Mouse (Mus musculus) hindbrain, embryonic 14.5 days (tissue): ENCODE results near the gene Apoa1. TPM values are rescaled to one million over a fixed set of nuclear protein-coding genes. Genes with fewer than 3 reads are reported as not detected.

Experiments
- ATAC-seq: fragments of 200-750 bp; cut with Nextera tagmentation; 2 replicates; pipeline ENCODE4 v1.8.0; 2017; ENCODE audit warnings: moderate number of reproducible peaks, mild to moderate bottlenecking, moderate TSS enrichment, moderate library complexity; ENCODE audit not compliant: low FRiP score
- DNase-seq: peaks from one replicate; pipeline ENCODE4 v3.0.0-alpha.2; 2015; ENCODE audit warnings: low spot score
- H3K27ac ChIP-seq: fragments of 300-500 bp; sonication (generic); 2 replicates; pipeline ENCODE4 v1.5.1; 2014; ENCODE audit warnings: mild to moderate bottlenecking, moderate library complexity
- H3K27me3 ChIP-seq: fragments of 300-500 bp; sonication (generic); 2 replicates; pipeline ENCODE4 v1.6.1; 2014; ENCODE audit warnings: mild to moderate bottlenecking, low read length, mixed read lengths; ENCODE audit not compliant: control insufficient read depth, insufficient read depth
- H3K36me3 ChIP-seq: fragments of 300-500 bp; sonication (generic); replicated peaks from 2 replicates; pipeline ENCODE4 v1.6.1; 2014; ENCODE audit not compliant: control insufficient read depth, insufficient read depth
- H3K4me1 ChIP-seq: fragments of 300-500 bp; sonication (generic); replicated peaks from 2 replicates; pipeline ENCODE4 v1.6.1; 2014; ENCODE audit warnings: antibody characterized with exemption, low read length, mixed read lengths; ENCODE audit not compliant: control insufficient read depth, insufficient read depth
- H3K4me2 ChIP-seq: fragments of 300-500 bp; sonication (generic); replicated peaks from 2 replicates; pipeline ENCODE4 v1.6.1; 2014; ENCODE audit warnings: mild to moderate bottlenecking, moderate library complexity
- H3K4me3 ChIP-seq: fragments of 300-500 bp; sonication (generic); replicated peaks from 2 replicates; pipeline ENCODE4 v1.5.1; 2014; ENCODE audit warnings: mild to moderate bottlenecking, low read length
- H3K9ac ChIP-seq: fragments of 300-500 bp; sonication (generic); 2 replicates; pipeline ENCODE4 v1.6.1; 2014
- H3K9me3 ChIP-seq: fragments of 300-500 bp; sonication (generic); 2 replicates; pipeline ENCODE4 v1.6.1; 2016; ENCODE audit warnings: low read length; ENCODE audit not compliant: control insufficient read depth
- WGBS: fragments of 180-500 bp; shearing (Covaris S2); extraction: QIAGEN DNeasy Blood & Tissue Kit; methylation state at CpG from one replicate; pipeline ENCODE4 v1.1.7; 2014; 5-methylcytosine and 5-hydroxymethylcytosine counted together
- polyA plus RNA-seq: library from polyadenylated mRNA; unstranded; fragments of >200 nt; fragmentation: Nextera tagmentation; extraction: Ambion mirVana; gene quantifications from 2 replicates; pipeline ENCODE4 v1.2.1, GENCODE M21; 2014

Gene Apoa1
- polyA plus RNA-seq, 1 experiment from 2014 or later, result 4.6 TPM

DNA sequence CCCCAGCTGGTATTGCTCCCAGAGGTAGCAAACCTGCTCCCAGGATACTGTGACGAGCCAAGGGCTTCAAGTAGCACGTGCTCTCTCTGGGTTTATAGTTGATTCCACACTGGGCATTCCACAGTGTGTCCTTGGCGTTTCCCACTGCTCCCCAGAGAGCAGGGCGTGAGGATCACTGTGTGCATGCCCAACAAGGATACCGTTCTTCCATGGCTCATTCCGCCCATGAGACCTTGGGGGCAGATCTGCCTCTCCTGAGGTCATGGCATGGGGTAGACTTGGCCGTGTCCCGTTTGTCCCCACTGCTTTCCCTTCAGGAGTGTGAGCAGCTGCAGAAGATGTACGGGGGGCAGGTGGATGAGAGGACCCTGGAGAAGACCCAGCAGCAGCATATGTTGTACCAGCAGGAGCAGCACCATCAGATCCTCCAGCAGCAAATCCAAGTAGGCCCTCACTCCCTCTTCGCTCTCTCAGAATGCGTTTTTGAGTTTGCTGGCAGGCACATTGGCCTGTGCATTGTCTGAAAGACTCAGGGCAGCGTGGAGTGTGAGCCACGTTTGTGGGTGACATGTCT lies 19.9 kb upstream of the Apoa1 start:
- WGBS, result 83% methylated on average over 13 of the region's 13 CpGs
- Histone ChIP-seq H3K9ac (no peak overlapping the region), H3K4me2 (no peak overlapping the region), H3K27me3 (no peaks in the 10 kb centered on the region), H3K4me1 (no peaks in the 10 kb centered on the region), H3K27ac (no peak overlapping the region), H3K4me3 (no peak overlapping the region), H3K36me3 (peaks cover 98% of the 10 kb centered on the region), H3K9me3 (no peaks in the 10 kb centered on the region)
- DNase-seq (no peak), ATAC-seq (no peak)

DNA sequence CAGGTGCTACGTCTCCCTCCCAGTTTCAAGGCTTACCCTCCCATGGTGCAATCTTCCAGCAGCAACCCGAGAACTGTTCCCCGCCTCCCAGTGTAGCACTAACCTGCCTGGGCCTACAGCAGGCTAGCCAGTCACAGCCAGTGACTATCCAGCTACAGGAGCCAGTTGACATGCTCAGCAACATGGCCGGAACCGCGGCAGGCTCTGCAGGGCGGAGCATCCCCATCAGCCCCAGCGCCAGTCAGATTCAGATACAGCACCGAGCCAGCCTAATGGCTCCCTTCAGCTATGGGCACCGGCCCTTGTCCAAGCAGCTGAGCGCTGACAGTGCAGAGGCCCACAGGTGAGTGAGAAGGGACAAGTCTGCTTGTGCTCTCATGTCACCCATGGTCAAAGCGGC lies 17.9 kb upstream of the Apoa1 start:
- Histone ChIP-seq H3K4me1 (no peaks in the 10 kb centered on the region), H3K27me3 (no peaks in the 10 kb centered on the region), H3K27ac (no peak overlapping the region), H3K4me3 (no peak overlapping the region), H3K4me2 (no peak overlapping the region), H3K9me3 (no peaks in the 10 kb centered on the region), H3K36me3 (peaks cover 86% of the 10 kb centered on the region), H3K9ac (no peak overlapping the region)
- DNase-seq (no peak), ATAC-seq (no peak)
- WGBS, result 96% methylated on average over 12 of the region's 12 CpGs

GRCm38 (mm10) chr9:46214276-46214675 lies 14.1 kb upstream of the Apoa1 start:
- DNase-seq (no peak), ATAC-seq (no peak)
- no peak overlapping the region for H3K4me3 ChIP-seq
- H3K9me3 ChIP-seq, result no peaks in the 10 kb centered on the region
- no peak overlapping the region for H3K4me2 ChIP-seq
- H3K4me1 ChIP-seq, result no peaks in the 10 kb centered on the region
- H3K9ac ChIP-seq, result no peak overlapping the region
- H3K36me3 ChIP-seq, result peaks cover 61% of the 10 kb centered on the region
- WGBS, result 92% methylated on average over 4 of the region's 4 CpGs
- H3K27ac ChIP-seq, result no peak overlapping the region
- no peaks in the 10 kb centered on the region for H3K27me3 ChIP-seq

DNA sequence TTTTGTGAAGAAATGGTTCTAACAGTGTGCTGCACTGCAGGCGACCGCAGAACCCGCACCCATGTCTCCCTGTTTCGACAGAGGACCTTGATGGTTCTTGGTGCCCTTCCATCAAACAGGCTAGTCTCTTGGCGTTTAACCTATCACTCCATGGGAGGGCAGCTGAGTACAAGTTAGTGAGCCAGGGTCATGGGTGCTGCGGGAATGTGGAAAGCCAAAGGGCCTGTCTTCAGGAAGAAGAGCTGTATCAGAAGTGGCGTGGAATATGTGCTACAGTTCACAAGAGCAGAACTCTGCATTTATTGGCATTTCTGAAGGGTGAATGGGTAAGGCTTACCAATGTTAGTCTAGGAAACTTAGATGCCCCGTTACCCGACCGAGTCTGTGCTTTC lies 13.4 kb upstream of the Apoa1 start:
- peaks cover 61% of the 10 kb centered on the region for H3K36me3 ChIP-seq
- no peak for ATAC-seq

GRCm38 (mm10) chr9:46215338-46216322 lies 12.8 kb upstream of the Apoa1 start:
- Histone ChIP-seq H3K36me3 (peaks cover 61% of the 10 kb centered on the region), H3K27me3 (no peaks in the 10 kb centered on the region), H3K9ac (no peak overlapping the region), H3K4me2 (no peak overlapping the region), H3K9me3 (no peaks in the 10 kb centered on the region), H3K27ac (no peak overlapping the region), H3K4me1 (no peaks in the 10 kb centered on the region), H3K4me3 (no peak overlapping the region)
- DNase-seq, result no peak
- ATAC-seq, result no peak
- WGBS, result 85% methylated on average over 11 of the region's 11 CpGs

More for the DNA sequence above, 13.4 kb upstream of the Apoa1 start:
- H3K27me3 ChIP-seq, result no peaks in the 10 kb centered on the region
- H3K4me3 ChIP-seq, result no peak overlapping the region
- no peak overlapping the region for H3K27ac ChIP-seq
- H3K9ac ChIP-seq, result no peak overlapping the region
- no peak for DNase-seq
- WGBS, result 96% methylated on average over 10 of the region's 10 CpGs
- H3K9me3 ChIP-seq, result no peaks in the 10 kb centered on the region
- H3K4me1 ChIP-seq, result no peaks in the 10 kb centered on the region
- H3K4me2 ChIP-seq, result no peak overlapping the region

DNA sequence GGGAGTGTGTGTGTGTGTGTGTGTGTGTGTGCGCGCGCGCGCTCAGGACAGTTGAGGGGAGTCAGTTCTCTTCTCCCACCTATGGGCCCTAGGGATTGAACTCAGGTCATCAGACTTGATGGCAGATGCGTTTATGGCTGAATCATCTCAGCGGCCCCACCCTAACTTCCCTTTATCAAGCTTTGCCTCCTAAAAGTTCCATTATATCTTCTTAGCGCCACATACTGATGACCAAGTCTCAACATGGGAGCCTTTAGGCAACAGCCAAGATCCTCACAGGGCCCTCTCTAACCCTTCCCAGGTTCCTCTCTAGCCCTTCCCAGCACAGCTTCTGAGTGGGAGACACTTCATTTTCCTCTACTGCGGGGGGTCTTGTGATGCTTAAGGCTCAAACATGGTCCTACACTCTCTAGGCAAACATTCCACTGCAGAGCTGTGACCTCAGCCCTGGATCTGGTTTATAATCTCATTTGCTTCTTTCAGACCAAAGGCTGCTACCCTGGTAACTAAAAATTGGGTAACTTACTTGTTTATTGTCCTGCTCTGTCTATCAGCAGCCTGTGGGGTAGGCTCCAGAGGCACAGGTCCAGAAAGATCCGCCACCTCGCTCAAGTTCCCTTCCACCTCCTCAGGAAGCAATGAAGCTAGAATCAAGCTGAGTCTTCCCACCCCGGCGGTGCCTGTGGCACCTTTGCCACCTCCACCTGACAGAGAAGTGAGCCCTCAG lies 11.5 kb upstream of the Apoa1 start:
- no peak overlapping the region for H3K4me3 ChIP-seq
- H3K36me3 ChIP-seq, result peaks cover 61% of the 10 kb centered on the region
- 96% methylated on average over 13 of the region's 13 CpGs for WGBS
- ATAC-seq, result no peak
- H3K9me3 ChIP-seq, result no peaks in the 10 kb centered on the region
- H3K27me3 ChIP-seq, result no peaks in the 10 kb centered on the region
- H3K4me1 ChIP-seq, result no peaks in the 10 kb centered on the region
- no peak overlapping the region for H3K9ac ChIP-seq
- H3K4me2 ChIP-seq, result no peak overlapping the region
- no peak for DNase-seq
- no peak overlapping the region for H3K27ac ChIP-seq

DNA sequence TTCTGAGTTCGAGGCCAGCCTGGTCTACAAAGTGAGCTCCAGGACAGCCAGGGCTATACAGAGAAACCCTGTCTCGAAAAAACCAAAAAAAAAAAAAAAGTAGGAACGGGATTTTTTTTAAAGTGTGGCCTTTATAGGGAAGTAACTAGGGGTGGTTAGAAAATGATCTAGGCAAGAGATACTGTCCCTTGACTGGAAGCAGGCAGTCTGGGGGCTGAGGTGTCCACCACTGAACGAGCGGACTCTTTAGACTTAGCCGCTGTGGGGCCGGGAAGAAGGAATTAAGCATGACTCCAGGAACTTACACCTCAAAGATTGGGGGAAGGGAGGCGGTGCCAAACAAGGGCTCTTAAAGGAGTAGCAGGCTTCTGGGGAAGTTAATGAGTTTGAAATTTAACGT lies 10.2 kb upstream of the Apoa1 start:
- Histone ChIP-seq H3K27me3 (no peaks in the 10 kb centered on the region), H3K4me1 (no peaks in the 10 kb centered on the region), H3K4me2 (no peak overlapping the region), H3K36me3 (peaks cover 57% of the 10 kb centered on the region), H3K9ac (no peak overlapping the region), H3K9me3 (no peaks in the 10 kb centered on the region), H3K4me3 (no peak overlapping the region), H3K27ac (no peak overlapping the region)
- DNase-seq, result no peak
- ATAC-seq, result no peak
- WGBS, result 89% methylated on average over 9 of the region's 9 CpGs

DNA sequence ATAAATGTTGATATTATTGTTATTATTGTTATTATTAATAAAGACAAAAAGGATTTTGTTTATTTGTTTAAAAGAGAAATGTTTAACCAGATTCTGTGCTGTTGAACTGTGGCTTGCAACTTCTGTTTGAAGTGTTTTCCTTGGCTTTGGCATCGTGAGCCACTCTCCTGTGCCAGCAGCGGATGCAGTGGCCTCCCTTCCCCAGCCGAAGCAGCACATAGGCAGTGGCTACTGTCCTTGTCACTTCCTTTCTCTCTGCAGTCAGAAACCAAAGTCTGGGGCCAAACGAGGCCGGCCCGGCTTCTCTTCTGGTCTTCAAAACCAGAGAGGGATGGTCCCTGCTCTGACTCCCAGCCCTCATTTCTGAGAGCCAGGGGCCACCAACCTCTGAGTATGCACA lies 5.3 kb upstream of the Apoa1 start:
- Histone ChIP-seq H3K9me3 (no peaks in the 10 kb centered on the region), H3K27me3 (no peaks in the 10 kb centered on the region), H3K4me2 (no peak overlapping the region), H3K27ac (no peak overlapping the region), H3K4me1 (no peaks in the 10 kb centered on the region), H3K4me3 (no peak overlapping the region), H3K36me3 (peaks cover 48% of the 10 kb centered on the region), H3K9ac (no peak overlapping the region)
- ATAC-seq, result no peak
- DNase-seq, result no peak
- 89% methylated on average over 6 of the region's 6 CpGs for WGBS

DNA sequence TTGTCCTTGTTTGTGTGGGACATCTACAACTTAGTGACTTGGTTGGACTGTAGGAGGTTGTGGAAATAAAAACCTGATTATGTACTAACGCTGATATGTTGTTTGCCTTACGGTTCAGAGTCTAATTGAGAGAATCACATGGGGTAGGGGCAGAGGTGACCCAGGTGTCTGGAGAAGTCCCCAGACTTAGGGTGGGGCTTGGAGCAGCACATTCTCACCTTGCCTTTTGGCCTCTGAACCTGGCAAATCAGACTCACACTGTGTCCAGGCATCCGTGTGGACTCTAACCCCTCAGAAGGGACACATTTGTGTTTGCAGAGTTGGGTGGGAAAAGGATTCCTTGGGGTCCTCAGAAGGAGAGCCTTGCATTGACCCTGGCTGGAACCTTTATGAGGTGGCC lies 4.3 kb upstream of the Apoa1 start:
- WGBS, result 90% methylated on average over 3 of the region's 3 CpGs
- no peak overlapping the region for H3K9ac ChIP-seq
- no peak overlapping the region for H3K4me2 ChIP-seq
- no peaks in the 10 kb centered on the region for H3K9me3 ChIP-seq
- no peak for DNase-seq
- H3K36me3 ChIP-seq, result peaks cover 43% of the 10 kb centered on the region
- ATAC-seq, result no peak
- H3K4me1 ChIP-seq, result no peaks in the 10 kb centered on the region
- no peaks in the 10 kb centered on the region for H3K27me3 ChIP-seq
- H3K4me3 ChIP-seq, result no peak overlapping the region
- H3K27ac ChIP-seq, result no peak overlapping the region
